Mouse (Mus musculus): ENCODE data around the gene Tekt5.

DNA sequence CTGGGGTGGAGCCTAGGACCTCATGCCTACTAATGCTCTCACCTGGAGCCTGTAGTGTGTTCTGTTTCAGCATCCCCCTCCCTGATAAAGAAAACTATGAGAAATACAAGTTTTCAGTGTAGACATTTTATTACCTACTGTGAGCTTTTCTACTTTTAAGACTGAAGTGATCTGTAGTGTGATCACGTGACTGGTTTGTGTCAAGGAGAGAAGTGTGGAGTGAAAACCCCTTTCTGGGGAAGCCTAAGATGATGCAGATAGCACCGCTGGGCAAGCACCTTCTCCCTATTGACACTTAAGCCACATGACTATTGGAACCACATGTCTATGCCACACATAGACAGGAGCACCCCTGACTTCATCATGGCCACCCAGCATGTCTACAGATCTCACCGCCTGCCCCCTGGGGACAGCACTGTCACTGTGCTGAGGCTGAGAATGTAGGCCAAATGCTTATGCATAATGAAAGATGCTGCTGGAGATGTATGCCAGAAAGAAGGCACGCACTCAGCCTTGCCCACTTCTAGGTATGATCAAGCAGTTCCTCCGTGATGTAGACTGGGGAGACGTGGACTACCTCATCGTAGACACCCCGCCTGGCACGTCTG lies 25.3 kb upstream of the Tekt5 start:
- no peak for TF ChIP-seq POLR2A (IDR thresholded peaks at IDR 0.05; ENCODE audit: insufficient read length, low read depth)
- TF ChIP-seq MYOD1 (IDR thresholded peaks at IDR 0.05; ENCODE audit: control insufficient read depth in 1 of 3, insufficient read length in 2 of 3, low read depth in 2 of 3) = no peak
- no peak for TF ChIP-seq USF1 (IDR thresholded peaks at IDR 0.05; ENCODE audit: low read depth)
- TF ChIP-seq TCF12 (IDR thresholded peaks at IDR 0.05; ENCODE audit: insufficient read depth, poor library complexity, severe bottlenecking) = no peak
- TF ChIP-seq E2F4 (IDR thresholded peaks at IDR 0.05; ENCODE audit: insufficient read depth) = no peak
- no peak for TF ChIP-seq CEBPB (IDR thresholded peaks at IDR 0.05; ENCODE audit: insufficient read depth, poor library complexity, severe bottlenecking)
- no peak for TF ChIP-seq TCF3 (IDR thresholded peaks at IDR 0.05; ENCODE audit: insufficient read length, low read depth)
- no peak for TF ChIP-seq MAX (IDR thresholded peaks at IDR 0.05; ENCODE audit: low read depth)
- TF ChIP-seq POLR2AphosphoS2 (IDR thresholded peaks at IDR 0.05; ENCODE audit: insufficient read length, low read depth) = no peak
- no peak for TF ChIP-seq REST (IDR thresholded peaks at IDR 0.05; ENCODE audit: insufficient read depth, insufficient read length)
- TF ChIP-seq SRF (IDR thresholded peaks at IDR 0.05; ENCODE audit: control insufficient read depth, insufficient read length, low read depth) = no peak
- TF ChIP-seq MYOG (IDR thresholded peaks at IDR 0.05; ENCODE audit: control insufficient read depth in 1 of 3, insufficient read depth in 1 of 3, insufficient read length in 2 of 3, low read depth in 2 of 3) = no peak
